Mouse (Mus musculus) forebrain, embryonic 15.5 days (tissue): ENCODE results near the gene Clcn5. TPM values are rescaled to one million over a fixed set of nuclear protein-coding genes. Genes with fewer than 3 reads are reported as not detected.
A peak's percentile ranks its signal among the peaks of the same experiment; 100 is the strongest.

Experiments used
- ATAC-seq: fragments of 200-750 bp; cut with Nextera tagmentation; replicated peaks from 2 replicates; pipeline ENCODE4 v1.8.0; 2017; ENCODE audit warnings: mild to moderate bottlenecking, moderate TSS enrichment, moderate library complexity
- H3K27ac ChIP-seq: fragments of 300-500 bp; sonication (generic); replicated peaks from 2 replicates; pipeline ENCODE4 v1.5.1; 2015; ENCODE audit warnings: mild to moderate bottlenecking, inconsistent platforms
- H3K27me3 ChIP-seq: fragments of 300-500 bp; sonication (generic); 2 replicates; pipeline ENCODE4 v1.6.1; 2015; ENCODE audit warnings: inconsistent platforms
- H3K36me3 ChIP-seq: fragments of 300-500 bp; sonication (generic); 2 replicates; pipeline ENCODE4 v1.6.1; 2015; ENCODE audit warnings: mild to moderate bottlenecking, inconsistent platforms
- H3K4me1 ChIP-seq: fragments of 300-500 bp; sonication (generic); 2 replicates; pipeline ENCODE4 v1.6.1; 2015; ENCODE audit warnings: inconsistent platforms
- H3K4me2 ChIP-seq: fragments of 300-500 bp; sonication (generic); replicated peaks from 2 replicates; pipeline ENCODE4 v1.6.1; 2015; ENCODE audit warnings: mild to moderate bottlenecking, inconsistent platforms
- H3K4me3 ChIP-seq: fragments of 300-500 bp; sonication (generic); 2 replicates; pipeline ENCODE4 v1.5.1; 2015; ENCODE audit warnings: mild to moderate bottlenecking, inconsistent platforms
- H3K9ac ChIP-seq: fragments of 300-500 bp; sonication (generic); replicated peaks from 2 replicates; pipeline ENCODE4 v1.6.1; 2015; ENCODE audit warnings: mild to moderate bottlenecking, inconsistent platforms
- H3K9me3 ChIP-seq: fragments of 300-500 bp; sonication (generic); 2 replicates; pipeline ENCODE4 v1.6.1; 2016; ENCODE audit warnings: inconsistent platforms
- WGBS: fragments of 180-500 bp; shearing (Covaris S2); methylation state at CpG from one replicate; pipeline ENCODE4 v1.1.7; 2015; ENCODE audit warnings: mixed read lengths; 5-methylcytosine and 5-hydroxymethylcytosine counted together
- polyA plus RNA-seq: library from polyadenylated mRNA; unstranded; fragments of >200 nt; fragmentation: Nextera tagmentation; extraction: Ambion mirVana; gene quantifications from 2 replicates; pipeline ENCODE4 v1.2.1, GENCODE M21; 2015

Clcn5 gene
- polyA plus RNA-seq, 1 experiment from 2014 or later: 5.4 TPM

DNA sequence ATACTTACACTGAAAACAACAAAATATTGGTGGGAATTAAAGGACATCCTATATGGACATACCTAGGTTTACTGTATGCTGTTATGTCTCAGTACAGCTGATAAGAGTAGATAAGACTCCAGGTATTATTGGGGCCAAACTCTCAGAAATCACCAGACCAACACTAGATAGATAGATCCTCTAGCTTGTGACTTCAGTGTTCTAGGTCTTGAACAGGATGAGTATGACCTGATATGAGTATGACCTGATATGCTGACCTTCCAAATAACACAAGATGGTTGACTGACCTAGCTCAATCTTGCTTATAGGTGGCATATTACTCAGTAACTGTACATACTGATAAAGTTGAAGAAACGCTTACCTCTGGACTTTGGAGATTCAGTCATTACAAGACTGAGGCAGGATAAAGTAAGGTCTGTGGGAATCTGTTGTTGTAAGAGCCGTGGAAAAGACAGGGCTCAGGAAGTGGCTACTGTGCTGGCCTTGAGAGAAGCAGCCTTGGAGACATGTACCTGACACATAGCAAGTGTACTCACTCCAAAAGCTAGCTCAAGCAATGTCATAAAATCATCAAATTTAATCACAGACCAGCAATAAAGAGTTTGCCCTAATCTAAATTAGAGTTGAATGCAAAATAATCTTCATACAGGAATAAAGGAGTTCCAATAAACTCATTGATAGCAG is 32.0 kb downstream of the Clcn5 start:
- no peaks in the 10 kb centered on the region for H3K27me3 ChIP-seq
- H3K4me3 ChIP-seq: no peak overlapping the region
- no peak for ATAC-seq
- H3K27ac ChIP-seq: no peak overlapping the region
- H3K9ac ChIP-seq: no peak overlapping the region
- H3K36me3 ChIP-seq: no peaks in the 10 kb centered on the region
- no peaks in the 10 kb centered on the region for H3K9me3 ChIP-seq
- no peak overlapping the region for H3K4me2 ChIP-seq
- 90% methylated on average over 2 of the region's 2 CpGs for WGBS
- no peaks in the 10 kb centered on the region for H3K4me1 ChIP-seq

DNA sequence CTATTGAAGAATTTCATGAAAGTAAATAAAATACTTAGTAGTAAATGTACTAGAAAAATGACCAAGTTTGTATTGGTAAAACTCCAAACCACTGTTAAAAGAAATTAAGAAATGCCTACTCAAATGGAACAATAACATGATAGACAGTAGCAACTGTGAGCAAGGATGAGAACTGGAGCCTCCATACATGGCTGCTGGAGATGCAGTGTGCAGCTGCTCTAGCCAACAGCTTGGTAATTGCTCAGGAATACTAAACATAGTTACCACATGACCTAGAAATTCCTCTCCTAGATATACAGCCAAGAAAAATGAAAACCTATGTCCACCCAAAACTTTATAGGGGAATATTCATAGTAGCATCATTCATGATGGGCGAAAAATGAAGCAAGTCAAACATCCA is 36.5 kb downstream of the Clcn5 start:
- peaks cover 5% of the 10 kb centered on the region; the same call in 1 of the 2 replicates for H3K4me1 ChIP-seq
- H3K9me3 ChIP-seq: no peaks in the 10 kb centered on the region
- WGBS: 69% methylated on average over 1 of the region's 1 CpGs
- H3K4me3 ChIP-seq: no peak overlapping the region
- H3K27ac ChIP-seq: no peak overlapping the region
- no peaks in the 10 kb centered on the region for H3K27me3 ChIP-seq
- no peak overlapping the region for H3K4me2 ChIP-seq
- H3K9ac ChIP-seq: no peak overlapping the region
- H3K36me3 ChIP-seq: no peaks in the 10 kb centered on the region
- no peak for ATAC-seq

DNA sequence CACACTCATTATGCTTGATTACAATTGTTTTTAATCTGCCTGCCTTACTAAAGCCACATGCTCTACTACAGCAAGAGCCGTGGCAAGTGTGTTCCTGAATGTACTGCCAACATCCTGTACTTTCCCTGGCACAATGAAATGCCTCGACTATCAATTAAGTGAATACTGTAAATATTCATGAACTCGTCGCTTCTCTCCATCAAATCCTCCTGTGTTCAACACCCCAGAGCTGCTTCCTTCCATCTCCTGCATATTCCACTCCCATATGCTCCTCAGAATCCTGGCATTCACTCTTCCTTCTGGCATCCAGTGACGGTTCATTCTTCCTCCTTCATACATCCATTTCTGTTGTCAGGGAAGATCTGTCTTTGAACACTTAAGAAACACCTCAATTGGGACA is 39.4 kb downstream of the Clcn5 start:
- no peaks in the 10 kb centered on the region for H3K36me3 ChIP-seq
- peak; percentile 87 for ATAC-seq
- H3K9me3 ChIP-seq: no peaks in the 10 kb centered on the region
- H3K4me3 ChIP-seq: no peak overlapping the region
- 46% methylated on average over 5 of the region's 5 CpGs for WGBS
- peak overlapping the region; percentile 65 for H3K27ac ChIP-seq
- H3K9ac ChIP-seq: no peak overlapping the region
- no peak overlapping the region for H3K4me2 ChIP-seq
- H3K4me1 ChIP-seq: peaks cover 5% of the 10 kb centered on the region; the same call in 1 of the 2 replicates
- no peaks in the 10 kb centered on the region for H3K27me3 ChIP-seq

DNA sequence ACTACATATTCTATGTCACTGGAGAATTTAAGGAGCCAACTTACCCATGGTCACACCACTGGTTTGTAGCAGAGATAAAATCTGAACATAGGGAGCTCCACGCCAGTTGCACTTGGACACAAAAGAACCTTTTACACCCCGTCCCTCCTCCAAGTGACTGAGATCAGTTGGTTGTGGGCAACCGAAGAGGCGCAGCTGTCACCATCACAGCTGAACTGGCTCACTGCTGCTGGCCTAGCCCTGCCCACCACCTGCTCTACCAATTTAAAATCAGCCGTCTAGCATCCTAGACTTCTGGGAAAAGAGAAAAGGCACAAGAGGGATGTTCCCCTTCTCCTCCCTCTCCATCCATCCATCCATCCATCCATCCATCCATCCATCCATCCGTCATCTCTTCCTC is 42.6 kb downstream of the Clcn5 start:
- H3K4me2 ChIP-seq: no peak overlapping the region
- no peak overlapping the region for H3K4me3 ChIP-seq
- no peak overlapping the region for H3K27ac ChIP-seq
- no peak overlapping the region for H3K9ac ChIP-seq
- no peak for ATAC-seq
- H3K9me3 ChIP-seq: no peaks in the 10 kb centered on the region
- H3K36me3 ChIP-seq: no peaks in the 10 kb centered on the region
- no peaks in the 10 kb centered on the region for H3K27me3 ChIP-seq
- WGBS: 66% methylated on average over 6 of the region's 6 CpGs
- H3K4me1 ChIP-seq: peaks cover 5% of the 10 kb centered on the region; the same call in 1 of the 2 replicates

DNA sequence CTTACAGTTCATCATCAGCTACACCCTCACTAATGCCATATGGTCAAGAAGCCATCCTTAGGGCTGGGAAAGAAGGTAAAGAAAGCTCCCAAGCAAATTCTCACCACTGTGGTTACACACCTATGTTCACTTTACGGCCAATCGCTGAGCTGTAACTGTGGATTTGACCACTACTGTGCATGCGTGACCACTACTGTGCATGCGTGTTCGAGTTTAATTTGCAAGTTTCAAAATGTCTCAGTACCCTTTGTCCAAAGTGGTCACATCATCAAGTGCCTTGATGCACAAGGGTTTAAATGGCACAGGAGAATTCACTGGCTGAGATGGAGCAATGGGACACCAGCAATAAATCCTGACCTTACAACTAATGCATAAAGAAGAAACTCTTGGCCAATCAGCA is 58.0 kb downstream of the Clcn5 start:
- no peaks in the 10 kb centered on the region for H3K9me3 ChIP-seq
- H3K9ac ChIP-seq: no peak overlapping the region
- H3K27ac ChIP-seq: no peak overlapping the region
- WGBS: 94% methylated on average over 5 of the region's 5 CpGs
- no peak for ATAC-seq
- H3K4me1 ChIP-seq: no peaks in the 10 kb centered on the region
- H3K4me3 ChIP-seq: no peak overlapping the region
- H3K36me3 ChIP-seq: no peaks in the 10 kb centered on the region
- no peak overlapping the region for H3K4me2 ChIP-seq
- no peaks in the 10 kb centered on the region for H3K27me3 ChIP-seq

DNA sequence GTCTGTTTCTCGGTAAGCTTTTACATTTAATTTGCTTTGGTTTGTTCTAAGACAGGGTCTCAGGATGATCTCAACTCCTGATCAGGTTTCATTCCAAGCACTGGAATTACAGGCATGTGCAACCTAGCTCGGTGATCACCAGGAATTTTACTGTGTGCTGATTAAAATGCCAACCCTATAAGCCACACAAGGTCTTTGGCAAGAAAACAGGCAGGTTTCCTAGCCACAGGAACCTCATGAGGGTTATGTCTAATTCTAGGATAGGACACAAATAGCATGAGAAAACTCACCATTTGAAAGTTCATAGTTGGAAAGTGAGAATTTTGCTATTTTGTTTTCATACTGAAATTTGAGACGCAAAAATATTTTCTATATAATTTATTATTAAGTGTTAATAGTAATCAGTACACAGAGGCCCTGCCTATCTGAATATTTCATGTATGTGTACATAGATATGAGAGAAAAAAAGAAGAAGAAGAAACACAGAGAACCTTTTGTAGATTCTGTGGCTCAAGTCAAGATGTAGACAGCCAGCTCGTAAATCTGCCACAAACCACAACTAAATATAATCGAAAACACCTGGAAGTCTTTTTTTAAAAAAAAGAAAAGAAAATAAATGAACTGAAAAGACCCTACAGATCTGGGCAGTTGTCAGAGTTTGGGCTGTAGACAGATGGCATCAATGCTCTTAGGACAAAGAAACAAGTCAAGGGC is 58.6 kb downstream of the Clcn5 start:
- H3K27ac ChIP-seq: no peak overlapping the region
- H3K9me3 ChIP-seq: no peaks in the 10 kb centered on the region
- 85% methylated on average over 5 of the region's 5 CpGs for WGBS
- H3K36me3 ChIP-seq: no peaks in the 10 kb centered on the region
- no peak for ATAC-seq
- no peaks in the 10 kb centered on the region for H3K27me3 ChIP-seq
- H3K4me2 ChIP-seq: no peak overlapping the region
- H3K9ac ChIP-seq: no peak overlapping the region
- no peaks in the 10 kb centered on the region for H3K4me1 ChIP-seq
- no peak overlapping the region for H3K4me3 ChIP-seq

DNA sequence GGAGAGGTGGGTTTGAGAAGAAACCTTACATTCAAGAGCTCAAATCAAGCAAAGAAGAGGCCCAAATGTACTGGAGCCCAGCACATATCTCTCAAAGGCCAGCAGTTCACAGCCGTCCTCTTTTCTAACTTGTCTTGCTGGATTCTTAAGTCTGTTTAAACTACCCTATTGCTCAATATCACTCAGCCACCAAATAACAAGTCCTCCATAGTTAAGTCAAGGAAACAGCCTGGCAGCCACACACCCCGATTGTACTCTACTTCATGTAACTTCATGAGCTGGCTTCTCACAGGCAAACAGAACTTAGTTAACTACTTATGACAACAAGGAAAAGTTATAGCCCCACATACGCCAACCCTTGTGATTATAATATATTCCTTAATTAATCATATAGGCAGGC is 59.4 kb downstream of the Clcn5 start:
- ATAC-seq: no peak
- no peak overlapping the region for H3K4me2 ChIP-seq
- H3K27me3 ChIP-seq: no peaks in the 10 kb centered on the region
- H3K4me1 ChIP-seq: no peaks in the 10 kb centered on the region
- no peaks in the 10 kb centered on the region for H3K36me3 ChIP-seq
- 89% methylated on average over 3 of the region's 3 CpGs for WGBS
- no peak overlapping the region for H3K27ac ChIP-seq
- H3K9ac ChIP-seq: no peak overlapping the region
- no peak overlapping the region for H3K4me3 ChIP-seq
- no peaks in the 10 kb centered on the region for H3K9me3 ChIP-seq

DNA sequence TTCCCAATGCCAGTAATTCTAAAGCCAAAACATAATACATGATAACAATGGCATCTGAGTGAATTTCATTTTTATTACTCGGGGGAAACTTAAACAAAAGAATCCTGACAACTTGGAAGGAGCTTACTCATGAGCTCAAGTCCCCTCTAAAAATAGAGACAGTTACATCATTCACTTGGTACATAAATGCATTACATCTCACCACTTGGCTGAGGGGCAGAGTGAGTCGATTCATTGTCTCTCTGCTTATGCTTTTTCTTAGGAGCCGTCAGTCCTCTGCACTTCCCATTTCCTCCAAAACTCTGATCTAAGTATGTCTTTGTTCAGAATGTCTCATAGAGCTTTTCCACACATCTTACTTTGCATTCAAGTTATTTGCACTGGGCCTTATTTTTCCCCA is 63.1 kb downstream of the Clcn5 start:
- no peaks in the 10 kb centered on the region for H3K9me3 ChIP-seq
- ATAC-seq: no peak

DNA sequence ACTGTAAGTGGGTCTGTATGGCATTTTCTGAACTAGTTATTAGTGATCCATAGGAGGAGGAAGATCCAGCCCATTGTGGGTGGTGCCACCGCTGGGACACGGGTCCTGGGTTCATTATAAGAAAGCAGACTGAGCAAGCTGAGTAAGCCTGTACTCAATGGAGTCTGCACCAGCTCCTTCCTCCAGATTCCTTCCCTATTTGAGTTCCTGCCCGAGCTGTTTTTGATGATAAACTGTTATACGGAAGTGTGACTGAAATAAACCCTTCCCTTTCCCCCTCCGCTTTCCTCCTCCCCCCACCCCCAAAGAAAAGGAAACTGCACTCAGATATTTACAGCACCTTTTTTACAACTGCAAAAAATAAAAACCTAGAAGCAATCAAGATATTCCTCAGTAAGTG is 115.1 kb downstream of the Clcn5 start:
- no peak for ATAC-seq

More for the DNA sequence above, 63.1 kb downstream of the Clcn5 start:
- Histone ChIP-seq H3K27ac (no peak overlapping the region), H3K4me1 (no peaks in the 10 kb centered on the region), H3K36me3 (no peaks in the 10 kb centered on the region), H3K4me3 (no peak overlapping the region), H3K4me2 (no peak overlapping the region), H3K9ac (no peak overlapping the region), H3K27me3 (no peaks in the 10 kb centered on the region)
- 74% methylated on average over 3 of the region's 3 CpGs for WGBS

DNA sequence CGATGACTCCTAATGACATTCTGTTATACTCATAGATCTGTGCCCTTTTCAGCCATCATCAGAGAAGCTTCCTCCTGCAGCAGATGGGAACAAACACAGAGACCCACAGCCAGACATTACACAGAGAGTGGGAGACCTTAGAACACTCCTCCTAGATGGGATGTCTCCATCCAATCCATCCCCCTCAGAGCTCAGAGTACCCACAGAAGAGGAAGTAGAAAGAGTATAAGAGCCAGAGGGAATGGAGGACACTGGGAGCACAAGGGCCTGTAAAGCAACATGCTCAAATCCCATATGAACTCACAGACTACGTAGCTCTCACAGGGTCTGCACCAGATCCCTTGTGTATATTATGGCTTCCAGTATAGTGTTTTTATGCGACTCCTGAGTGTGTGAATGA is 115.6 kb downstream of the Clcn5 start:
- no peaks in the 10 kb centered on the region for H3K4me1 ChIP-seq
- H3K27ac ChIP-seq: no peak overlapping the region
- no peak overlapping the region for H3K4me3 ChIP-seq
- no peak overlapping the region for H3K9ac ChIP-seq
- no peaks in the 10 kb centered on the region for H3K9me3 ChIP-seq
- WGBS: 82% methylated on average over 3 of the region's 3 CpGs
- H3K36me3 ChIP-seq: no peaks in the 10 kb centered on the region
- H3K4me2 ChIP-seq: no peak overlapping the region
- no peak for ATAC-seq
- H3K27me3 ChIP-seq: no peaks in the 10 kb centered on the region

More for the DNA sequence above, 115.1 kb downstream of the Clcn5 start:
- Histone ChIP-seq H3K27ac (no peak overlapping the region), H3K4me3 (no peak overlapping the region), H3K27me3 (no peaks in the 10 kb centered on the region), H3K4me2 (no peak overlapping the region), H3K36me3 (no peaks in the 10 kb centered on the region), H3K9ac (no peak overlapping the region), H3K9me3 (no peaks in the 10 kb centered on the region), H3K4me1 (no peaks in the 10 kb centered on the region)
- 71% methylated on average over 5 of the region's 5 CpGs for WGBS

DNA sequence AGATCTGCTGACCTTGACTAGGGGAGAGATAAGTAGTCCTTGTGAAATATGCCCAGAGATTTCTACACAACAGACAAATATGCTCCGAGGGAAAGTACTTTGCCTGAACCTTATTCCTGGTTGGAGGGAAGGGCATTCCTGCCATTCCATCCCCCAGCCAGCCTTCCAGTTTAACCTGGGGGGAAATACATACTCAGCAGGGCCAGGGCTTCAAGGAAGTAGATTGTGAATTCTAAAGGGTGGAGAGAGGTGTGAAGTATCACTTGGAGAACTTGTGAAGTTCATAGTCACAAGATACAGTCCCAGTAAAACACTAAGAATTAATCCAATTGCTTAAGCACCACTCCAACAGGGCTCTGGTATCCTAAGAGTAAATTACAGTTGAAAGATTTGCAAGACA is 121.3 kb downstream of the Clcn5 start:
- H3K4me3 ChIP-seq: no peak overlapping the region
- H3K9ac ChIP-seq: no peak overlapping the region
- ATAC-seq: no peak
- H3K36me3 ChIP-seq: no peaks in the 10 kb centered on the region
- no peak overlapping the region for H3K4me2 ChIP-seq
- H3K4me1 ChIP-seq: no peaks in the 10 kb centered on the region
- H3K27ac ChIP-seq: no peak overlapping the region
- H3K27me3 ChIP-seq: no peaks in the 10 kb centered on the region
- no peaks in the 10 kb centered on the region for H3K9me3 ChIP-seq
- 57% methylated on average over 1 of the region's 1 CpGs for WGBS

DNA sequence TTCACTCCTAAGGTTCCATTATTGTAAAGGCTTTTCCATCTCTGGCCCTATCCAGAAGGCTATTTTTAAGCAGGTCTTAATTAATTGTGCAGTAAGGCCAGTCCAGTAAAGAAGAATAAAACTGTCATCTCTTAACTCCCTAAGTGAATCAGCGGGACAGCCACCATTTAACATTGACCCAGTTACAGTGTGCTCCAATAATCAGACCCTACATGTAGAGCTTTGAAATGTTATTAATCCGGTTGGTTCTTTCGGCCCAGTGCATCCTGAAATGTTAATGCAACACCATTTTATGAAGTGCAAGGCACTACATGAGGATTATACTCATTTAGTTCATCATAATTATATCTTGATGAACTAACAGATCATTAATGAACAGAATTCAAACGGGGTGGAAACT is 128.3 kb downstream of the Clcn5 start:
- Histone ChIP-seq H3K4me1 (peaks cover 10% of the 10 kb centered on the region; the same call in 1 of the 2 replicates), H3K4me2 (no peak overlapping the region), H3K36me3 (no peaks in the 10 kb centered on the region), H3K27ac (no peak overlapping the region), H3K9me3 (no peaks in the 10 kb centered on the region), H3K4me3 (no peak overlapping the region), H3K27me3 (no peaks in the 10 kb centered on the region), H3K9ac (no peak overlapping the region)
- 73% methylated on average over 4 of the region's 4 CpGs for WGBS
- ATAC-seq: no peak
